Mouse (Mus musculus): ENCODE data around the gene Olfr768. TPM values are rescaled to one million over a fixed set of nuclear protein-coding genes. Genes with fewer than 3 reads are reported as not detected.
"Not testable (repeated sequence)": the region's sequence is repeated elsewhere in the genome, so short reads cannot be mapped to it uniquely, and the experiment has no call there.

Olfr768 gene
- polyA plus RNA-seq (2015; fragmentation: Nextera tagmentation; extraction: Ambion mirVana) = not detected in 2 replicates

DNA sequence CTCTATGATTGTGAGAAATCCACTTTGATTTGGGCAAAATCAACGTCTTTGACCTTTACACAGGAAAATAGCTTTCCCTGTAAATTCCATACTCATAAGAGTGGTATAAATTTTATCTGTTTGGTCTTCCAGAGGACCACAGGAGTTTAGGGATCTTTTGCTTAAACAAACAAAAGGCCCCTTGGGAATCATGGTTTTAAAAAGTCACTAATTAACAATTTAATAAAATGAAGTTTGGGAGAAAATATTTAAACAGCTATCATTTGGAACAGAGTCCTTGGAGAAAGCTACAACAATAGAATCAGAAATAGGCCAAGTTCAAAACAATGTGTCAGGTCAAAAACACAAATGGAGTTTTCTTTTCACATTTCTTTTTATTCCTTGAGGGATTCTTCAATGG, at the start of gene Olfr768:
TSS of gene Olfr768 (minus strand) at position 101 of the 400 bp plus-strand sequence.
- Histone ChIP-seq H3K36me3 (no peaks in the 10 kb centered on the region), H3K9ac (no peak within 1 kb of the TSS), H3K4me3 (no peak within 1 kb of the TSS), H3K4me1 (no peaks in the 10 kb centered on the region), H3K4me2 (no peak within 1 kb of the TSS), H3K9me3 (no peaks in the 10 kb centered on the region), H3K27me3 (no peaks in the 10 kb centered on the region), H3K27ac (no peak within 1 kb of the TSS)
- no peak for ATAC-seq (ENCODE audit: insufficient number of reproducible peaks, insufficient read depth, low FRiP score, low TSS enrichment, low read depth)
- 73% methylated on average over 1 of the region's 1 CpGs for WGBS

- Histone ChIP-seq H3K4me2 (no peak within 1 kb of the TSS), H3K27me3 (no peaks in the 10 kb centered on the region), H3K4me1 (no peaks in the 10 kb centered on the region), H3K36me3 (no peaks in the 10 kb centered on the region), H3K4me3 (no peak within 1 kb of the TSS), H3K9ac (no peak within 1 kb of the TSS), H3K9me3 (no peaks in the 10 kb centered on the region), H3K27ac (no peak within 1 kb of the TSS)
- 87% methylated on average over 2 of the region's 2 CpGs for WGBS
- no peak for ATAC-seq (ENCODE audit: insufficient number of reproducible peaks, insufficient read depth, low FRiP score, low TSS enrichment, low read depth)
Observed at GRCm38 (mm10) chr10:129138898-129139297, 39.7 kb upstream of the Olfr768 start, which contains the start of gene Olfr770. Gene Olfr770 (minus strand): TSS chr10:129138998.

DNA sequence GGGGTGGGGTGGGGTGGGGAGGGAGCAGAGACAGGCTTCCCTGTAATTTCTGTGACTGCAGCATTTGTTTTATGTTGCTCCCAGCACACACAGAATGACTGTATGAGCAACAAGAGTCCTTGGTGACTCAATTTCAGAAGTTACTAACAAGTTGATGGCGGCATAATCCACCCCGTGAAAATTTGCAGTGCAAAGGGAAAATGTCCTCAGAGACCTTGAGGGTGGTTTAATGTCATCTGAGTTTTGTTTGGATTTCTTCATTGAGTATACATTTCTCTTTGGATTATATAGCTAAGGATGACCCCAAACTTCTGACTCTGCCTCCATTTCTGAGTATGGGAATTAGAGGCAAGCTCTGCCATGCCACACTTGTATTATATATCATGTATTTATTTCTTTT, 18.6 kb upstream of the Olfr768 start, which contains the start of gene Olfr769:
TSS of gene Olfr769 (minus strand) at position 101 of the 400 bp plus-strand sequence.
- WGBS = 67% methylated on average over 2 of the region's 2 CpGs
- no peak within 1 kb of the TSS for H3K4me2 ChIP-seq
- H3K9me3 ChIP-seq = no peaks in the 10 kb centered on the region
- H3K36me3 ChIP-seq = no peaks in the 10 kb centered on the region
- no peak for ATAC-seq (ENCODE audit: insufficient number of reproducible peaks, insufficient read depth, low FRiP score, low TSS enrichment, low read depth)
- no peaks in the 10 kb centered on the region for H3K4me1 ChIP-seq
- no peaks in the 10 kb centered on the region for H3K27me3 ChIP-seq
- H3K27ac ChIP-seq = no peak within 1 kb of the TSS
- no peak within 1 kb of the TSS for H3K9ac ChIP-seq
- no peak within 1 kb of the TSS for H3K4me3 ChIP-seq

GRCm38 (mm10) chr10:129115146-129115545, 16.0 kb upstream of the Olfr768 start:
- H3K4me1 ChIP-seq = no peaks in the 10 kb centered on the region
- no peak overlapping the region for H3K4me3 ChIP-seq
- H3K27ac ChIP-seq = no peak overlapping the region
- WGBS = 88% methylated on average over 3 of the region's 3 CpGs
- no peaks in the 10 kb centered on the region for H3K36me3 ChIP-seq
- no peaks in the 10 kb centered on the region for H3K27me3 ChIP-seq
- H3K4me2 ChIP-seq = no peak overlapping the region
- no peak overlapping the region for H3K9ac ChIP-seq
- H3K9me3 ChIP-seq = no peaks in the 10 kb centered on the region
- ATAC-seq (ENCODE audit: insufficient number of reproducible peaks, insufficient read depth, low FRiP score, low TSS enrichment, low read depth) = no peak

DNA sequence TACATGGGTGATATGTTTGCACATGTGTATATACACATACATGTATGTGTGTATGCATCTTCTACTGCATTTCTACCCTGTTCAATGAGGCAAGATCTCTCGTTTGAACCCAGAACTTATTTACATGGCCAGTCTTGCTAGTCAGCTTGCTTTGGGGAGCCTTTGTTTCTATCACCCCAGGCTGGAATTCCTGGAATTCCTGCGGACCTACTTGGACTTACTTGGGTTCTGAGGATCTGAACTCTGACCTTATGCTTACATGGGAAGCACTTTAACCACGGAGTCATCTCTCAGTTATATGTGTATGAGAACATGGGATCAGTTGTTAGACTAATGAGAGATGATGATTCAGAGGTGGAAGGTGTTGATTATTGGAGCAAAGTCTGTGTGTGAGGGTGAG, 2.1 kb upstream of the Olfr768 start:
- Histone ChIP-seq H3K27me3 (no peaks in the 10 kb centered on the region), H3K36me3 (no peaks in the 10 kb centered on the region), H3K4me2 (no peak overlapping the region), H3K9ac (no peak overlapping the region), H3K4me1 (no peaks in the 10 kb centered on the region), H3K9me3 (no peaks in the 10 kb centered on the region), H3K27ac (no peak overlapping the region), H3K4me3 (no peak overlapping the region)
- no peak for ATAC-seq (ENCODE audit: insufficient number of reproducible peaks, insufficient read depth, low FRiP score, low TSS enrichment, low read depth)
- WGBS = 24% methylated on average over 3 of the region's 3 CpGs

DNA sequence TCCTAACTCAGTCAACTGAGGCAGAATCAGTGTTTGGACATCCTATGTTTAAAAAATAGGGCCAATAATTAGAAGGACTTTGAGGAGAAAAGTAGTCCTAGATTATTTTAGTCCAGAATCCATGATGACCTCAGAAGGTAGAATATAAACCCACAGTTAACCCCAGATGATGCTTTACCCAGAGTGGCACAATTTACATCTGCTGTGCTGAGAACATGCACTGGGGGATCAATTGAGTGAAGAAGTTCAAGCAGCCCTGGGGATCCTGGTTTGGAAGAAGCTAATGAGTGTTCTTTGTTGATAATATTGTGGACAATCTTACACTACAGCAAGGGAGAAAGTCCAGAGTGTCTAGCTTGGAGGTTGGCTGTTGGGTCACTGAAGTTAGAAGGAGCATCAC, 16.4 kb downstream of the Olfr768 start, which contains the start of gene Olfr767:
TSS of gene Olfr767 (minus strand) at position 101 of the 400 bp plus-strand sequence.
- not testable (repeated sequence) for H3K36me3 ChIP-seq; H3K27ac ChIP-seq; ATAC-seq (ENCODE audit: insufficient number of reproducible peaks, insufficient read depth, low FRiP score, low TSS enrichment, low read depth); H3K9ac ChIP-seq; H3K4me3 ChIP-seq; H3K4me1 ChIP-seq; H3K4me2 ChIP-seq; H3K9me3 ChIP-seq; H3K27me3 ChIP-seq

- Histone ChIP-seq H3K27ac (no peak within 1 kb of the TSS), H3K9ac (no peak within 1 kb of the TSS), H3K27me3 (no peaks in the 10 kb centered on the region), H3K9me3 (no peaks in the 10 kb centered on the region), H3K4me2 (no peak within 1 kb of the TSS), H3K4me3 (no peak within 1 kb of the TSS), H3K4me1 (no peaks in the 10 kb centered on the region), H3K36me3 (no peaks in the 10 kb centered on the region)
- no peak for ATAC-seq (ENCODE audit: insufficient number of reproducible peaks, insufficient read depth, low FRiP score, low TSS enrichment, low read depth)
- WGBS = 83% methylated on average over 2 of the region's 2 CpGs
Observed at GRCm38 (mm10) chr10:129068877-129069276, 30.3 kb downstream of the Olfr768 start, which contains the start of gene Olfr766-ps1. Gene Olfr766-ps1 (minus strand): TSS chr10:129068977.

- not testable (repeated sequence) for H3K9ac ChIP-seq; H3K4me3 ChIP-seq; H3K27me3 ChIP-seq; ATAC-seq (ENCODE audit: insufficient number of reproducible peaks, insufficient read depth, low FRiP score, low TSS enrichment, low read depth); H3K27ac ChIP-seq; H3K36me3 ChIP-seq; H3K4me1 ChIP-seq; H3K4me2 ChIP-seq; H3K9me3 ChIP-seq
Observed at GRCm38 (mm10) chr10:129049898-129050297, 49.3 kb downstream of the Olfr768 start, which contains the start of gene Olfr765. Gene Olfr765 (minus strand): TSS chr10:129049998.

Other genes with a start within 250 kb of the Olfr768 start
- 7.0 and 8.3 TPM in 2 replicates for gene Gdf11, start 207.7 kb downstream of the Olfr768 start, polyA plus RNA-seq (2015; fragmentation: Nextera tagmentation; extraction: Ambion mirVana)
- 663 and 674 TPM in 2 replicates for gene Cd63, start 198.4 kb downstream of the Olfr768 start, polyA plus RNA-seq (2015; fragmentation: Nextera tagmentation; extraction: Ambion mirVana)
- 12.7 and 16.4 TPM in 2 replicates for gene Rdh5, start 176.5 kb downstream of the Olfr768 start, polyA plus RNA-seq (2015; fragmentation: Nextera tagmentation; extraction: Ambion mirVana)
- 206 and 216 TPM in 2 replicates for gene Bloc1s1, start 175.3 kb downstream of the Olfr768 start, polyA plus RNA-seq (2015; fragmentation: Nextera tagmentation; extraction: Ambion mirVana)
- gene Itga7, start 165.6 kb downstream of the Olfr768 start, polyA plus RNA-seq (2015; fragmentation: Nextera tagmentation; extraction: Ambion mirVana) = 1.2 and 2.0 TPM in 2 replicates
- gene Mettl7b, start 138.4 kb downstream of the Olfr768 start, polyA plus RNA-seq (2015; fragmentation: Nextera tagmentation; extraction: Ambion mirVana) = 0.22 TPM in 1 of 2 replicates, not detected in the other
- not detected in 2 replicates for gene Olfr9, start 109.9 kb downstream of the Olfr768 start, polyA plus RNA-seq (2015; fragmentation: Nextera tagmentation; extraction: Ambion mirVana)
- not detected in 2 replicates for gene Olfr763, start 88.6 kb downstream of the Olfr768 start, polyA plus RNA-seq (2015; fragmentation: Nextera tagmentation; extraction: Ambion mirVana)
- not detected in 2 replicates for gene Olfr764-ps1, start 59.5 kb downstream of the Olfr768 start, polyA plus RNA-seq (2015; fragmentation: Nextera tagmentation; extraction: Ambion mirVana)
- not detected in 2 replicates for gene Olfr765, start 49.4 kb downstream of the Olfr768 start, polyA plus RNA-seq (2015; fragmentation: Nextera tagmentation; extraction: Ambion mirVana)
- gene Olfr766-ps1, start 30.4 kb downstream of the Olfr768 start, polyA plus RNA-seq (2015; fragmentation: Nextera tagmentation; extraction: Ambion mirVana) = not detected in 2 replicates
- not detected in 2 replicates for gene Olfr767, start 16.5 kb downstream of the Olfr768 start, polyA plus RNA-seq (2015; fragmentation: Nextera tagmentation; extraction: Ambion mirVana)
- not detected in 2 replicates for gene Olfr769, start 18.5 kb upstream of the Olfr768 start, polyA plus RNA-seq (2015; fragmentation: Nextera tagmentation; extraction: Ambion mirVana)
- not detected in 2 replicates for gene Olfr770, start 39.6 kb upstream of the Olfr768 start, polyA plus RNA-seq (2015; fragmentation: Nextera tagmentation; extraction: Ambion mirVana)
- not detected in 2 replicates for gene Olfr771, start 65.4 kb upstream of the Olfr768 start, polyA plus RNA-seq (2015; fragmentation: Nextera tagmentation; extraction: Ambion mirVana)
- not detected in 2 replicates for gene Olfr772, start 78.5 kb upstream of the Olfr768 start, polyA plus RNA-seq (2015; fragmentation: Nextera tagmentation; extraction: Ambion mirVana)
- not detected in 2 replicates for gene Olfr773, start 88.0 kb upstream of the Olfr768 start, polyA plus RNA-seq (2015; fragmentation: Nextera tagmentation; extraction: Ambion mirVana)
- not detected in 2 replicates for gene Olfr774, start 136.8 kb upstream of the Olfr768 start, polyA plus RNA-seq (2015; fragmentation: Nextera tagmentation; extraction: Ambion mirVana)
- gene Olfr775, start 149.0 kb upstream of the Olfr768 start, polyA plus RNA-seq (2015; fragmentation: Nextera tagmentation; extraction: Ambion mirVana) = not detected in 2 replicates
- not detected in 2 replicates for gene Olfr776, start 159.8 kb upstream of the Olfr768 start, polyA plus RNA-seq (2015; fragmentation: Nextera tagmentation; extraction: Ambion mirVana)
- not detected in 2 replicates for gene Olfr777, start 172.1 kb upstream of the Olfr768 start, polyA plus RNA-seq (2015; fragmentation: Nextera tagmentation; extraction: Ambion mirVana)
- not detected in 2 replicates for gene Olfr780, start 218.7 kb upstream of the Olfr768 start, polyA plus RNA-seq (2015; fragmentation: Nextera tagmentation; extraction: Ambion mirVana)
- not detected in 2 replicates for gene Olfr781, start 229.5 kb upstream of the Olfr768 start, polyA plus RNA-seq (2015; fragmentation: Nextera tagmentation; extraction: Ambion mirVana)
- gene Olfr782, start 249.5 kb upstream of the Olfr768 start, polyA plus RNA-seq (2015; fragmentation: Nextera tagmentation; extraction: Ambion mirVana) = not detected in 2 replicates

All from embryonic facial prominence, embryonic 13.5 days (tissue).